Mouse (Mus musculus) midbrain, embryonic 14.5 days (tissue): ENCODE results near the gene Rmnd5a. TPM values are rescaled to one million over a fixed set of nuclear protein-coding genes. Genes with fewer than 3 reads are reported as not detected.
"Not testable (repeated sequence)": the region's sequence is repeated elsewhere in the genome, so short reads cannot be mapped to it uniquely, and the experiment has no call there.

Source experiments
- ATAC-seq: fragments of 200-750 bp; cut with Nextera tagmentation; 2 replicates; pipeline ENCODE4 v1.8.0; 2017; ENCODE audit warnings: moderate number of reproducible peaks, moderate library complexity; ENCODE audit not compliant: low FRiP score, low TSS enrichment
- DNase-seq: peaks from one replicate; pipeline ENCODE4 v3.0.0-alpha.2; 2015
- H3K27ac ChIP-seq: fragments of 300-500 bp; sonication (generic); replicated peaks from 2 replicates; pipeline ENCODE4 v1.5.1; 2014; ENCODE audit warnings: mild to moderate bottlenecking, low read depth, low read length, moderate library complexity
- H3K27me3 ChIP-seq: fragments of 300-500 bp; sonication (generic); 2 replicates; pipeline ENCODE4 v1.6.1; 2014; ENCODE audit warnings: low read length, control low read depth, mixed read lengths; ENCODE audit not compliant: control insufficient read depth, insufficient read depth
- H3K36me3 ChIP-seq: fragments of 300-500 bp; sonication (generic); 2 replicates; pipeline ENCODE4 v1.6.1; 2014; ENCODE audit warnings: low read length, control low read depth; ENCODE audit not compliant: control insufficient read depth, insufficient read depth
- H3K4me1 ChIP-seq: fragments of 300-500 bp; sonication (generic); 2 replicates; pipeline ENCODE4 v1.6.1; 2014; ENCODE audit warnings: mild to moderate bottlenecking, antibody characterized with exemption, low read length, control low read depth; ENCODE audit not compliant: control insufficient read depth, insufficient read depth
- H3K4me2 ChIP-seq: fragments of 300-500 bp; sonication (generic); 2 replicates; pipeline ENCODE4 v1.6.1; 2014; ENCODE audit warnings: mild to moderate bottlenecking, low read length, moderate library complexity
- H3K4me3 ChIP-seq: fragments of 300-500 bp; sonication (generic); replicated peaks from 2 replicates; pipeline ENCODE4 v1.5.1; 2014; ENCODE audit warnings: low read depth, low read length
- H3K9ac ChIP-seq: fragments of 300-500 bp; sonication (generic); replicated peaks from 2 replicates; pipeline ENCODE4 v1.6.1; 2014; ENCODE audit warnings: mild to moderate bottlenecking, low read length, moderate library complexity
- H3K9me3 ChIP-seq: fragments of 300-500 bp; sonication (generic); 2 replicates; pipeline ENCODE4 v1.6.1; 2016; ENCODE audit warnings: low read length, control low read depth, mixed read lengths; ENCODE audit not compliant: control insufficient read depth
- WGBS: fragments of 180-500 bp; shearing (Covaris S2); extraction: QIAGEN DNeasy Blood & Tissue Kit; methylation state at CpG from one replicate; pipeline ENCODE4 v1.1.7; 2014; 5-methylcytosine and 5-hydroxymethylcytosine counted together
- polyA plus RNA-seq: library from polyadenylated mRNA; unstranded; fragments of >200 nt; fragmentation: Nextera tagmentation; extraction: Ambion mirVana; gene quantifications from 2 replicates; pipeline ENCODE4 v1.2.1, GENCODE M21; 2014

The Rmnd5a gene
- polyA plus RNA-seq, 1 experiment from 2014 or later: 5.5 TPM

GRCm38 (mm10) chr6:71457956-71458608 is 17.6 kb upstream of the Rmnd5a start:
- H3K4me3 ChIP-seq: no peak overlapping the region
- WGBS: 81% methylated on average over 8 of the region's 8 CpGs
- no peaks in the 10 kb centered on the region for H3K36me3 ChIP-seq
- no peaks in the 10 kb centered on the region for H3K4me1 ChIP-seq
- no peak overlapping the region for H3K27ac ChIP-seq
- no peak overlapping the region for H3K9ac ChIP-seq
- ATAC-seq (no peak), DNase-seq (no peak)
- H3K9me3 ChIP-seq: no peaks in the 10 kb centered on the region
- H3K4me2 ChIP-seq: no peak overlapping the region
- no peaks in the 10 kb centered on the region for H3K27me3 ChIP-seq

- not testable (repeated sequence) for H3K4me1 ChIP-seq, DNase-seq, H3K36me3 ChIP-seq, H3K9ac ChIP-seq, H3K4me3 ChIP-seq, H3K27ac ChIP-seq, ATAC-seq, H3K4me2 ChIP-seq, H3K9me3 ChIP-seq, H3K27me3 ChIP-seq
Observed at GRCm38 (mm10) chr6:71453983-71454739, 13.7 kb upstream of the Rmnd5a start.

- H3K4me1 ChIP-seq: no peaks in the 10 kb centered on the region
- H3K27me3 ChIP-seq: no peaks in the 10 kb centered on the region
- DNase-seq (no peak), ATAC-seq (no peak)
- 89% methylated on average over 2 of the region's 2 CpGs for WGBS
- no peaks in the 10 kb centered on the region for H3K36me3 ChIP-seq
- H3K4me3 ChIP-seq: no peak overlapping the region
- H3K4me2 ChIP-seq: no peak overlapping the region
- H3K27ac ChIP-seq: no peak overlapping the region
- H3K9me3 ChIP-seq: no peaks in the 10 kb centered on the region
- no peak overlapping the region for H3K9ac ChIP-seq
Observed at GRCm38 (mm10) chr6:71452792-71453191, 12.4 kb upstream of the Rmnd5a start.

GRCm38 (mm10) chr6:71445560-71445959 is 5.1 kb upstream of the Rmnd5a start:
- DNase-seq (no peak), ATAC-seq (no peak)
- Histone ChIP-seq H3K36me3 (no peaks in the 10 kb centered on the region), H3K4me3 (no peak overlapping the region), H3K4me1 (peaks cover 9% of the 10 kb centered on the region; the same call in 1 of the 2 replicates), H3K27ac (no peak overlapping the region), H3K27me3 (no peaks in the 10 kb centered on the region), H3K4me2 (no peak overlapping the region), H3K9ac (no peak overlapping the region), H3K9me3 (no peaks in the 10 kb centered on the region)
- WGBS: 89% methylated on average over 6 of the region's 6 CpGs

- H3K36me3 ChIP-seq: no peaks in the 10 kb centered on the region
- H3K4me2 ChIP-seq: no peak overlapping the region
- H3K9ac ChIP-seq: no peak overlapping the region
Observed at GRCm38 (mm10) chr6:71444756-71445155, 4.3 kb upstream of the Rmnd5a start.

GRCm38 (mm10) chr6:71442130-71442529 is 1.7 kb upstream of the Rmnd5a start:
- no peaks in the 10 kb centered on the region for H3K27me3 ChIP-seq
- no peak for ATAC-seq
- peaks cover 27% of the 10 kb centered on the region for H3K4me1 ChIP-seq
- H3K9ac ChIP-seq: no peak overlapping the region
- no peak overlapping the region for H3K4me2 ChIP-seq
- 0 out of 2 replicates have a peak overlapping the region, but pooled peaks have one; percentile 97 for H3K27ac ChIP-seq
- H3K9me3 ChIP-seq: no peaks in the 10 kb centered on the region
- 89% methylated on average over 2 of the region's 3 CpGs for WGBS
- no peak overlapping the region for H3K4me3 ChIP-seq
- no peak for DNase-seq
- no peaks in the 10 kb centered on the region for H3K36me3 ChIP-seq

More at GRCm38 (mm10) chr6:71444756-71445155, 4.3 kb upstream of the Rmnd5a start:
- Histone ChIP-seq H3K27me3 (no peaks in the 10 kb centered on the region), H3K4me3 (no peak overlapping the region), H3K9me3 (no peaks in the 10 kb centered on the region), H3K27ac (no peak overlapping the region), H3K4me1 (peaks cover 9% of the 10 kb centered on the region; the same call in 1 of the 2 replicates)
- ATAC-seq (no peak), DNase-seq (no peak)
- 67% methylated on average over 1 of the region's 1 CpGs for WGBS

- 2% methylated on average over 12 of the region's 12 CpGs for WGBS
- ATAC-seq (no peak), DNase-seq (no peak)
- no peaks in the 10 kb centered on the region for H3K27me3 ChIP-seq
- peaks cover 32% of the 10 kb centered on the region for H3K4me1 ChIP-seq
- H3K4me2 ChIP-seq: peak overlapping the region; percentile 96
- peak overlapping the region; percentile 94 for H3K4me3 ChIP-seq
- no peaks in the 10 kb centered on the region for H3K36me3 ChIP-seq
- peak overlapping the region; percentile 79 for H3K9ac ChIP-seq
- H3K9me3 ChIP-seq: no peaks in the 10 kb centered on the region
- H3K27ac ChIP-seq: peak overlapping the region; percentile 97
Observed at GRCm38 (mm10) chr6:71441251-71441580, 779 bp upstream of the Rmnd5a start.

GRCm38 (mm10) chr6:71440217-71440491 is 283 bp downstream of the Rmnd5a start:
- Histone ChIP-seq H3K36me3 (no peaks in the 10 kb centered on the region), H3K4me2 (peak overlapping the region; percentile 89), H3K27me3 (no peaks in the 10 kb centered on the region), H3K9ac (peak overlapping the region; percentile 91), H3K4me1 (peaks cover 32% of the 10 kb centered on the region), H3K4me3 (peak overlapping the region; percentile 94), H3K27ac (peak overlapping the region; percentile 97), H3K9me3 (no peaks in the 10 kb centered on the region)
- DNase-seq: no peak
- WGBS: 1% methylated on average over 37 of the region's 47 CpGs
- peak; percentile 54; the same call in 1 of the 2 replicates for ATAC-seq
